Mouse (Mus musculus) E14TG2a.4 (cell line): ENCODE measurements around the gene Atp6v1g3.

Experiments
- CTCF ChIP-seq: conservative IDR thresholded peaks from 2 replicates; pipeline ENCODE4 v1.5.1; 2014; ENCODE audit warnings: low read length
- POU5F1 ChIP-seq: IDR thresholded peaks from 2 replicates; pipeline ENCODE4 v1.6.1; 2014; ENCODE audit warnings: low read length, borderline replicate concordance

- TF ChIP-seq CTCF (no peak), POU5F1 (no peak)
These were observed 28.0 kb upstream of the Atp6v1g3 start for GRCm38 (mm10) chr1:138245533-138245932.
